Mouse (Mus musculus) embryo, embryonic 11 days (tissue): ENCODE results near the gene Ace.

Experiments
- DNase-seq: peaks from one replicate; pipeline ENCODE4 v3.0.0-alpha.2; 2015

Gene Ace

DNA sequence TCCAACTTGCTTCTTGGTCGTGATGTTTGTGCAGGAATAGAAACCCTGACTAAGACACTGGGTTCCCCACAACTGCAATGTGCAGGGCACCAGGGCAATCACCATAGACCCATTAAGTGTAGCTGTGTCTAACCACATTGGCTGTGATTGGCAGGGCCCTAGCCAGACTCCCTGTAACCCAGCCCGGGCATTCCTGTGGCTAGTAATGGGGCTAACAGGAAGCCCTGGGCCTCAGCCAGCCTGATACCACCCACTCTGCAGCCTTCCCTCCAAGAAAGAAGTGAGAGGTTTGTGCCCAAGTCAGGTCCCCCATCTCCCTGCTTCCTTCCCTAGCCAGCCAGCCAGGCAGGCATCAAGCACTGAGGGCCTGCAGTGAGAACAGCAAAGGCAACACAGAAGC, 19.5 kb upstream of the Ace start:
- no peak for DNase-seq

DNA sequence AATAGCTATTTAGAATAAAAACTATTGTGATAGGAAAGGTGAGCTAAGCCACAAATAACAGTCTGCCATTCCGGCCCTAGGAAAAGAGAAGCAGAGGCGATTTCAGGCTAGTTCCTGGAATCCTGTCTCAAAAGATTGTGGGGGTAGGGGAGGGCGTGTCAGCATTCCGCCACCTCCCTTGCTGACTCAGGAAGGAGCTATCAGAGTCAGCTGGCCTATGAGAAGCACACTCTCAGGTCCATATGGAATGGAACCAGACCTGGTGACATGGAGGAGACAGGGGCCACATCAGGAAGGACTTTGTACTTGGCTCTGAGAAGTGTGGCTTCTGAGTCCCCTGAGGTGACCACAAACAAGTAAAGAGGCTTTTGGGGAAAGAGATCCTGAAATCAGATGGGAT, 17.2 kb upstream of the Ace start:
- DNase-seq, result no peak

DNA sequence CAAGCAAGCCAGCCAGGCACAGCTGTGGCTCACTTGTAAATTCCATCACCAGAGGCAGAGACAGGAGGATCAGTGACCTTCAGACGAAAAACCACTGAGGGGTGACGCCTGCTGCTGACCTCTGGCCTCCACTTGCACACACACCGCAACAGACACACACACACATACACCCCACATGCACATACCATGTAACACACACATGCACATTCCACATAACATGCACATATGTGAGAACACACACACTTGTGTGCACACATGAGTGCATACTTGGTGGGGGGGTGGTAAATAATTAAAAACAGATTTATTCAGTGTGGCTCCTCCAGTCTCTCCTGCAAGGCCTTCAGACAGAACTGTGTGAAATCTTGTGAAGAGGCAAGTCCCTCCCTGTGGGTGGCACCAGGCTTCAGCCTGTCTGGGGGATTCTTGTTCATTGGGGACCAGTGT, 16.1 kb upstream of the Ace start:
- no peak for DNase-seq

- DNase-seq, result no peak
Observed at GRCm38 (mm10) chr11:105952111-105952510, 15.6 kb upstream of the Ace start.

- no peak for DNase-seq
Observed at GRCm38 (mm10) chr11:105952911-105953386, 14.8 kb upstream of the Ace start, which contains the start of gene Cyb561. Gene Cyb561 (minus strand): TSS chr11:105953336.

GRCm38 (mm10) chr11:105953402-105953801, 14.3 kb upstream of the Ace start:
- DNase-seq, result no peak

DNA sequence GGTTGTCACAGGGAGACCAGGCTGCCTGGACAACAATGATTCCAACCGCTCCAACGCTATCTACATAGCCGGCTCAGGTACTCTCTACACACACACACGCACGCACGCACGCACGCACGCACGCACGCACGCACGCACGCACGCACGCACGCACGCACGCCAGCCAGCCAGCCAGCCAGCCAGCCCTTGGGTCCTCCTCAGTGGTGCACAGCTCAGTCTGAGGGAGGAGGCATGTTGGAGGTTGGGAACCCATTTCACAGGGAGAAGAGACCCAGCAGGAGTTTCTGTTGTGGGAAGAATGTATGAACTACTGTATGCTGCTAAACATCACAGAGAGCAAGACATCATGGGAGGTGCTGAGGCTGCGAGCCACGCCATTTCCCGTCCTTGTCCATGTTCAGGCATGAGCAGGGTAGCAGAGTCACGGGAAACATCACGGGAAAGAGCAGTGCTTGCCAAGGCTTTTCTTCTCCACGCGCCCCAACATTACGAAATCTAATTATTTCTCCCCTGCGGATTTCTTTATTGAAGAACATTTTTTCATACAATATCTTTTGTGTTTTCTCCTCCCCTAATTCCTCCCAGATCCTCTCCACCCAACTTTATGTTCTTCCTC, 11.8 kb upstream of the Ace start:
- no peak for DNase-seq

- no peak for DNase-seq
Observed at GRCm38 (mm10) chr11:105957501-105957900, 10.2 kb upstream of the Ace start.

- no peak for DNase-seq
Observed at GRCm38 (mm10) chr11:105958566-105958965, 9.2 kb upstream of the Ace start.

DNA sequence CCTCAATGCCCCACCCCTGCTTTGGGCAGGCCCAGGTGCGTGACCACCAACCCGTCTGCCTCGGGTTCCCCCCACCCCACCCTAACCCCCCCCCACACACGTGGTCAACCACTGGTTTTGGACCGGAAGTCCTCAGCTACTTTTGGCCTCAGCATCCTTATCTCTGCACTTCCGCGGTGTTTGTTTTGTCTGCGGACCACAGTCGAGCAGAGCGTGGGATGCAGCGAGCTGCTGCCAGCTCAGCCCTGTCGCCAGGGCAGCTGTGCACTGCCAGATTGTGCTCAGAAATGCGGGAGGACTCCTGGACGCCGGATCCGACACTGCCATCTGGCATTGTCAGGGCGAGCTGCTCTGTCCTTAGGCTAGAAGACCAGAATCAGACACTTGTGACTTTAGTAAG, 8.4 kb upstream of the Ace start:
- no peak for DNase-seq

- no peak for DNase-seq
Observed at GRCm38 (mm10) chr11:105964691-105965090, 3.1 kb upstream of the Ace start.

DNA sequence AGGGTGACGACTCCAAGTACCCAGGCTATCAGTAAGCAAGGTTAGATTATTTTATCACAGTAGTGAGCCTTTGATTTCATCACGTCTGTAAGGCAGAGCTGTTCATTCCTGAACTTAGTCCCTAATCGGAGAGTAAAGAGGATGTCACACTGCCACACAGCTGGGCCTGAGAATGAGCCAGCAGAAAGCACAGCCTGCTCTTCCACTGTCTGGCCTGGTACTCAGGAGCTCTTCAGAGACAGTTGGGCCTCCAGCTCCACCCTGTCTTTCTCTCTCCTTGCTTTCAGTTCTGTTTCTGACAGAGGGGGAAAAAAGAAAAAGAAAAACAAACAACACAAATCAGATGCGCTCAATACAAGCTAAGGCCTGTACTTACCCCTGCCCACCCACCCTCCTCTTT, 1.5 kb upstream of the Ace start:
- DNase-seq, result no peak

DNA sequence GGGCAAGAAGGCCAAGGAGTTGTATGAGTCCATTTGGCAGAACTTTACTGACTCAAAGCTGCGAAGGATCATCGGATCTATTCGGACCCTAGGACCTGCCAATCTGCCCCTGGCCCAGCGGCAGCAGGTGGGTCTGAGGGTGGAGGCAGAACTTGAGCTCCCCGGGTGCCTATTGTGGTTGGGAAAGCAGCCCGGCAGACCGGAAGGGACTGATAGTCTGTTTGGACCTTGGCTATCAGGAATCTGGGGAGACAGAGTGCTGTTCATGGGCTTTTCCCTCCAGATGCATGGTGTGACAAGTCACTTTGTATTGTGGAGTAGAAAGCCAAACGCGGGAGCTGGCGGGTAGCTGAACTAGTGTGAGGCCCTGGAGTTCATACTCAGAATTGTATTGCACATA, 1.2 kb downstream of the Ace start:
- no peak for DNase-seq

GRCm38 (mm10) chr11:105969516-105969915, 1.8 kb downstream of the Ace start:
- DNase-seq, result no peak

GRCm38 (mm10) chr11:105974593-105974992, 6.8 kb downstream of the Ace start:
- DNase-seq, result no peak

DNA sequence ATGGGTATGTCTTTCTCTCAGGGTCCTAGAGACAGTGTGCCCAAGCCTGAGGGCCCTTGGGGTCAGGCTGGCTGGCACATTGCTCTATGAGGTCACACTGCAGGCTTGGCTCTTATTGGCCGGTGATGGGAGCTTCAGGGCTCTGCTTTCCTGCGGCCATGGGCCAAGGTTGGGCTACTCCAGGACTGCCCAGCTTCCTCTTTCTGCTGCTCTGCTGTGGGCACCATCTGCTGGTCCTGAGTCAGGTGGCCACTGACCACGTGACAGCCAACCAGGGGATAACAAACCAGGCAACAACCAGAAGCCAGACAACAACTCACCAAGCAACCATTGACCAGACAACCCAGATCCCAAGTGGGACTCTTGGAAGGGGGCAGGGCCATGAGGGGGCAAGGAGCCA, 7.3 kb downstream of the Ace start:
- no peak for DNase-seq

DNA sequence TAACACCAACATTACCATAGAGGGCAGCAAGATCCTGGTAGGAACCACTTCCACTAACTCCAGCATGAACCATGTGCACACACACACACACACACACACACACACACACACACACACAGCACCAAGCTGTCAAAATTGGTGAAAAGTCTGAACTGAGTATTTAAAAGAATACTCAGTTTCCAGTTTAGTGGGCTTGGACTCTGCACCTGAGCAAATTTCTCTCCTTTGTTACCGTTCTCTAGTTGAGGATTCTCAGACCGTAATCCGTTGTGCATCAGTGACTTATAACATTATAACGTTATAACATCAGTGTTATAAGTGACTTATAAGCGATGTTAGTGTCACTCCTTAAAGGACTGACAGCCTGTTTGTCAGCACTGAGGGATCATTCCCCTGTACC, 7.9 kb downstream of the Ace start:
- no peak for DNase-seq

GRCm38 (mm10) chr11:105978232-105978631, 10.5 kb downstream of the Ace start:
- no peak for DNase-seq

GRCm38 (mm10) chr11:105978634-105979033, 10.9 kb downstream of the Ace start:
- no peak for DNase-seq

GRCm38 (mm10) chr11:105984452-105984851, 16.7 kb downstream of the Ace start:
- DNase-seq, result no peak

DNA sequence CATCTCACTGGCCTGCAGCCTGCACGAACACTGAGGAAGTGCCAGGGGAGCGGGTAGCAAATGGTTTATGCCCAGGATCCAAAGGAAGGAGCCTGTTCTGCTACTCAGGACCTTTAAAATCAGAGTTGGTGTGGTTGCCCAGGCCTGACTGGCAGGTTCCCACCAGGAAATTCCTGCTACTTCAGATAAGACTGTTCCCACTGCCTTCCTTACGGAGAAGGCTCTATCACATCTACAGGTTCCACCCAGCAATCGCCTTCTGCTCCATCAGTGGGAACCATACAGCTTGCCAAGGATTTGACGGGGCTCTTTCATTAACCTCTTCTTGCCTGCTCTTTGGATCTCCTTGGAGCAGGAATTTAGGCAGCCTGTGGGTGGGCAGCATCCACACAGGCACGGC, 19.7 kb downstream of the Ace start:
- no peak for DNase-seq

- DNase-seq, result no peak
Observed at GRCm38 (mm10) chr11:105989446-105989845, 21.7 kb downstream of the Ace start.

DNA sequence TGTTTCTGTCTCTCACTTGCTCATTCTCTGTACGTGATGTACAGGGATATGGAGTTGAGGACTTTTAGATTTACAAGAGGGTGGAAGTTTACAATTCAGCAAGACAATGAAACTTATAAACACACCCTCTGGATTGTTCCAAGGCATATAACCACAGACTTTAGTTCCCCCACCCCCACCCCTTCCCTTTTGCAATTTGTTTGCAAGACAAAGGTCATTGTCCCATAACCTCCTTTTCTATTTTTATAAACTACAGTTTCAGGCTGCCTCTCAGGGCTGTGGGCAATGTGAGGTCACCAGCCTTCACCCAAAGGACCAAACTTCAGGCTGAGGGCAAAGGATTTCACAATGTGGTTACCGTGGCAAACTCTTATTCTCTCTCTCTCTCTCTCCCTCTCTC, 22.5 kb downstream of the Ace start:
- DNase-seq, result no peak

DNA sequence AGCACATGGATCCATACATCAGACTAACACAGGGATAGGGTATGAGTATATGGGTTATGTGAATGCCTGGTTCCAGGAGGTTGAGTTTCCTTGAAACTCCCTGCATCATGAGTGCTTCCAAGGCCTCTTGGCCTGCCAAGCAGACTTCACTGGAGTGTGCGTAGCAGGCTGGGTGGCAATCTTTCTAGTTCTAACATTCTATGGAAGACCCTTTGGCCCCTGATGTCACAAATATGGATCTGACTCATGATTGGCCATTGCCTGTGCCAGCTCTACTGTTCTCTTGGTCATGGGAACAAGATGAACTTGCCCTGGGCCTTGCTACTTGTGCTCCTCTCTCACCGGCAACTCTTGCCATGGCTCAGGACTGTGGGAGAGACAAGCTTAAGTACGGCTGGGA, 26.6 kb downstream of the Ace start, which contains the start of gene Ace3:
Gene Ace3, plus strand, starts transcription at position 301 of the 400 bp plus-strand sequence.
- DNase-seq, result no peak

- no peak for DNase-seq
Observed at GRCm38 (mm10) chr11:106000062-106000461, 32.3 kb downstream of the Ace start.
